Mouse (Mus musculus) inflammation-experienced regulatory T-cells, adult 6 months (primary cell): ENCODE measurements around the gene Ccdc57. TPM values are rescaled to one million over a fixed set of nuclear protein-coding genes. Genes with fewer than 3 reads are reported as not detected.
"Not testable (repeated sequence)": the region's sequence is repeated elsewhere in the genome, so short reads cannot be mapped to it uniquely, and the experiment has no call there.

Experiments used
- ATAC-seq: one replicate; pipeline ENCODE4 v1.8.0; 2017
- polyA plus RNA-seq, 3 experiments: library from polyadenylated mRNA; unstranded; fragments of 100-300 nt; shearing (Covaris generic); gene quantifications; one replicate each; pipeline ENCODE4 v1.2.1; 2017

Gene Ccdc57
- polyA plus RNA-seq, 3 experiments from 2014 or later = 0.35 to 0.45 (median 0.42) TPM

DNA sequence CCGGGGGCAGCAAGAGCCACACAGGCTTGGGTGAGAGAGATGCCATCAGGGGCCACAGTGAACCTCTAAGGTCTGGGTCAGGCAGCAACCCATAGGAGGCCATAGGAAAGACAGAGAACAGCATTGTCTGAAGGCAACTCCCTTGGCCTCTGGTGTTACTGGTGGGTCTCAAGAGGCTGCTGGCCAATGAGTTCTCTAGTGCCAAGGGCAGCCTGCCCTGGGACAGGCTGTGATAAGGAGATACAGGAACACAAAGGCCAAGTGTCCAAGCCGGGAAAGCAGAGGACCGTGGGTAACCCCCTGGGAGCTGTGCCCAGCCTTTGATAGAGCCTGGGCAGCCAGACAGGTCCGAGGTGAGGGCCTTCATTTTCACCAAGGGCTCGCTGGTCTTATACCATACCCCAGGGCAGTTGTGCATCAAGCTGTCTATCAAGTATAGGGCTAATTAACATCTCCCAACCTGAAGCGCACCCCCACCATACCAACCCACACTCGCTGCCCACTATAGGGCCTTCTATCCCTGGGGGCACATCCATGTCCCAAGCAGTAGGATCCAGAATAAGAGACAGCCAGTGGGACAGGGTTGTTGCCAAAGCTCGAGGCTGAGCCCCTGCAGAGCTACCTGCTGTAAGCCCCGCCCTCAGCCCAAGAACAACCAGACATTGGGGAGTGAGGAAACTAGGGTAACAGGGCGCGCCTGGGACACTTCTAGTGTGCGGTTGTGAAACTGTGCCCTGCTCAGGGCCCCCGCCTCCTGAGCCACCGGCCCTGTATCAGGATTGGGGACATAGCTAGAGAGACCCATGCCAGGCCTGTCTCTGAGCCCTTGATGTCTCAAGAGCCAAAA, 111.4 kb downstream of the Ccdc57 start:
- no peak for ATAC-seq

DNA sequence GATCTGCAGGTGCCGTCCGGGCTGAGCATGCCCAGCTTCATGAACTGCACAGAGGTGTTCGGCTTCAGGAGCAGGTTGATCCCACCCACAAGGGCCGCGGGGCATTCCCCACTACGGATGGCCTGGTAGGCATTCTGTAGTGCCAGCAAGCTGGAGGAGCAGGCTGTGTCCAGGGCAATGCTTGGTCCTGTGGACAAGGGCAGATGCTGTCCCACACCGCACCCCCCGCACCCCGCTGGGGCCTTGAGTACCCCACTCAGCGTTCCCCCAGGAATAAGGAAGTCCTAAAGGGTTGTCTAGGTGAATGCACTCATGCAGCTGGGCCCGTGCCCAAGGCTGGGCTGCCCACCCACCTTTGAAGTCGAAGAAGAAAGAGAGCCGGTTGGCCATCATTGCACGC, 112.1 kb downstream of the Ccdc57 start:
- ATAC-seq = no peak

DNA sequence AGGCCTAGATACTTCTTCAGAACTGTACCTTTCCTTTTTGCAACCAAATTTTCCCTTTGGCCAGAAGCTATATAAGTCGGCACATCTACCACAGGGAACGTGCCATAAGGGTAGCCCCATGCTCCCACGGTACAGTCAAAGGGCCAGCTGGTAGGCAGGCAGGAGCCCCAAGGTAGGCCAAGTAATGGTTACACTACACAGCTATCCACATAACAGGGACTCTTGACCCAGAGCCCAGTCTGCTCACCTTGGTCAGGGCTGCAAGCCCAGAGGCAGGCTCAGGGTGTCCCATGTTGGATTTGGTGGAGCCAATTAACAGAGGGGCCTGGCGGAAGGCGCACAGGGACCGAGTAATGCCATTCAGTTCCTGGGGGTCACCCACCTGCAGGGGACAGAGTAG, 113.1 kb downstream of the Ccdc57 start:
- ATAC-seq = no peak

DNA sequence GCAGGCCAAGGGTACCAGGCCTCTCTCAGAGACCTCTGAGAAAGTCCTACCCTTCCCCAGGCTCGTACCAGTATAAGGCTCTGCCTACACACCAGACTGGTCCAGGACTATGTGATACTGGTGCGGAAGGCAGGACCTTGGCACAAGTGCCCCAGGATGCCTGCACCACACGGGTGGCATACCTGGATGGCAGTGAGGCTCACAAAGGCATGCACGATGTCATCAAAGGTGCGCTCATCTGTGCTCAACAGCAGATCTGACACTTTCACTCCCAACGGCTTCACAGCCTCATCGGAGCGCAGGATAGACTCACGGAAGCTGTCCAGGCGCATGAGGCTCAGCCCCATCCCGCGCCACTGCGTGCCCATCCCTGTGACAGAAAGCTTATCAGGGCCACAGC, 114.4 kb downstream of the Ccdc57 start:
- no peak for ATAC-seq

DNA sequence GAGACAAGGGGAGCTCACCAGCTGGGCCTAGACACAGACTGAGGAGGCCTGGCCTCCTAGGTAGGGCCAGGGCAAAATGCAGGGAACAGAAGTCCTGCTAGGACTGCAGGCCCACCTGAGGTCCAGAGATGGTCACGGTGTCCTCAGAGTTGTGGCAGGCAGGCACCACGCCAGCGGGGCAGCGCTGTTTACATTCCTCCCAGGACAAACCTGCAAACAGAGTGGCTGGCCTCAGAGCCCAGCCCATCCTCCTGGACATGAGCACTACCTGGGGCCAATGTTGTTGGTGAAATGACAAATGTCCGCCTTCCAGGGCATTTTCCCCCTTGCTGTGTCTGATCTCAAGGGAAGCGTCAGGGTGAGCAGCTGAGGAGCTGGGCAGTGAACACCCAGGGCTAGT, 115.3 kb downstream of the Ccdc57 start:
- no peak for ATAC-seq

DNA sequence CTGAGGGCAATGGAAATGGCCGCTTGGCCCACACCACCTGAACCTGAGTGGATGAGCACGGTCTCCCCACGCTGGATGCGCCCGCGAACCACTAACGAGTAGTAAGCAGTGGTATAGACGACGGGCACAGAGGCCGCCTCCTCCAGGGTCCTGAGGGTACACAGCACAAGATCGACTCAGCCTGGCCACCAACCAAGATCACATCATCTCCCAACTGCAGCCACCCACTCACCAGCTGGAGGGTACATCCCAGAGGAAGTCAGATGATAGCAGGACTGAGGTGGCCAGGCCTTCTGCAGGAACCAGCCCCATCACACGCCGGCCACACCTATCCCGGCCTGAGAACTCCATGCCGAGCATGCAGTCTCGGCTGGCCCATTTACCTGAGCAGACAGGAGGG, 120.6 kb downstream of the Ccdc57 start:
- no peak for ATAC-seq

DNA sequence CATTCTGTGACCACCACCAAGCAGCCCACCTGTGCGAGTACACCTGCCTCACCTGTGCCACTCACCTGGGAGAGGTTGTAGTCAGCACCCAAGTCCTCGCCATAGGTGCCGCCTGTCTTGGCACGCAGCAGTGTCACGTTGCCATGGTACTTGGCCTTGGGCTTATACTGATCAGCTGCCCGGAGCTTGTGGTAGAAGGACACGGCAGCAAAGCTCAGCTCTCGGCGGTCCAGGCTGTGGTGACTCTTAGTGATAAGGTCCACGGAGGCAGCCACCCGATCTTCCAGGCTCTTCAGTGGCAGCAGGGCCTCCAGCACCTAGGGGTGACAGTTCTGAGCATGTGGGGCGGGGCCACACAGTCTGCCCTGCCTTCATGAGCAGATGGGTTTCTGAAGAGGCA, 124.7 kb downstream of the Ccdc57 start:
- no peak for ATAC-seq

DNA sequence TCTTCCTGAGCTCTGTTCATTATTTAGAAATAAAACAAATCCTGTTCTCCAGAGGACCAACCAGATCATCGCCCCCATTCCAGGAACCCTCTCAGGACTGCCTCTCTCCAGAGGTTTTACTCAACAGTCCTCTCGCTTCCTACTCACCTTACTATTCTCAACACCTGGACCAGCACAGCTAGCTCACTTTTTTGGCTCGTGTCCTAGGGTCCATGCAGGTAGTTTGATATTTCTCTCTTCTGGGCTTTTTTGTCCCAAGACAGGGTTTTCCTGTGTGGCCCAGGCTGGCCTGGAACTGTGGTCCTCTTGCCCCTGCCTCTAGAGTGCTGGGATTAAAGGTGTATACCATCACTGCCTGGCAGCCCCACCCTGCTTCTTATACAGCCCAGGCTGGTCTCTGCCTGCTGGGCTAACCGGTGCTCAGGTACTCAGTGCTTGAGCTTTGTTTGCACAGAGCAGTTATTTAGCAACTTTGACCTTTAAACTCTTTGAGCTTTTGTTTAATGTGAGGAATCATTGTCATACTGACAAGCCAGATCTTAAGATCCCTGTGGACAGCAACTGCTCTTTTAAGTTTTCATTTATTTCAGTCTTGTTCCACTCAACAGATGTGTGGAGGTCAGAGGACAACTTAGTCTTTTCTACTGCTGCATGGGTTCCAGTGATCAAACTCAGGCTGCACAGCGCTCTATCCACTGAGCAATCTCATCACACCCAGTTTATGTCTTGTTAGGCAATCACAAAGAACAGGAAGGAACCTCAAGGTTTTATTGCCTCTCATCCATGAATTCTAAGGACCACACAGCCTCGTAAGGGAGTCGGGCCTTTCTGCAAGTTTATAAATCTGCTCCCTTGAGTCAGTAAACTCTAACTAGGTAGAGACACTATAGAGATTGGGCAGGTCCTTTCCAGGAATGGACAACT, 127.0 kb downstream of the Ccdc57 start:
- no peak for ATAC-seq

DNA sequence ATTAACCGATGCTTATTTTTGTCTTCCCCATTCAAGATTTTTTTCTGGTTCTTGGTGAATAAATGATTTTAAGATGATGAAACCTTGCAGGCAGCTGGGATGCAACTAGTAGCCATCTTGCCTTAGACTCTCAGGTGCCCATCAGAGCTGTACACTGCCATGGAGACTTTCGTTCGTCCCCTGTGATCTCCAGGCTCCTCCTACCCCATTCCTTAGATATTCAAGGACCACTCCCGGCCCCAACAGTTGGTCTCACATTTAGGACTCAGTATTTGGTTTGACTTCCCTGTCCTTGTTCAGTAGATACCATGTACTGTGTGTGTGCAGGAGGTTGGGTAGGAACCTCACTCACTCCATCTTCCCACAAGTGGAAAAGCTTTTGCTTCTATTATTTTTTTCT, 127.9 kb downstream of the Ccdc57 start:
- ATAC-seq = no peak

DNA sequence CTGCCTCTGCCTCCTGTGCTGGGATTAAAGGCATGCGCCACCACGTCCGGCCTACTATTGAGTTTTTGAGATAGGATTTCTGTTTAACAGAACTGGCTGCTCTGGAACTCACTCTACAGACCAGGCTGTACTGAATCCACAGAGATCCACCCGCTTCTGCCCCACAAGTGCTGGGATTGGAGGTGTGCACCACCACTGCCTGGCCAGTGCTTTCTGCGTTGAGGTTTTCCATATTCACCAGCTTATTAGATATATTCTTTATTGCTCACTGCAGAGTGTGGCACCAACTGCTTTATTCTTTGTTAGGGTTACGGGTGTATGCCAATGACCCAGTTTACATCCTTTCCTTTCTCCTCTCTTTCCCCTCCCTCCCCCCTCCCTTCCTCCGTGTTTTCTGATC, 128.4 kb downstream of the Ccdc57 start:
- ATAC-seq = no peak

DNA sequence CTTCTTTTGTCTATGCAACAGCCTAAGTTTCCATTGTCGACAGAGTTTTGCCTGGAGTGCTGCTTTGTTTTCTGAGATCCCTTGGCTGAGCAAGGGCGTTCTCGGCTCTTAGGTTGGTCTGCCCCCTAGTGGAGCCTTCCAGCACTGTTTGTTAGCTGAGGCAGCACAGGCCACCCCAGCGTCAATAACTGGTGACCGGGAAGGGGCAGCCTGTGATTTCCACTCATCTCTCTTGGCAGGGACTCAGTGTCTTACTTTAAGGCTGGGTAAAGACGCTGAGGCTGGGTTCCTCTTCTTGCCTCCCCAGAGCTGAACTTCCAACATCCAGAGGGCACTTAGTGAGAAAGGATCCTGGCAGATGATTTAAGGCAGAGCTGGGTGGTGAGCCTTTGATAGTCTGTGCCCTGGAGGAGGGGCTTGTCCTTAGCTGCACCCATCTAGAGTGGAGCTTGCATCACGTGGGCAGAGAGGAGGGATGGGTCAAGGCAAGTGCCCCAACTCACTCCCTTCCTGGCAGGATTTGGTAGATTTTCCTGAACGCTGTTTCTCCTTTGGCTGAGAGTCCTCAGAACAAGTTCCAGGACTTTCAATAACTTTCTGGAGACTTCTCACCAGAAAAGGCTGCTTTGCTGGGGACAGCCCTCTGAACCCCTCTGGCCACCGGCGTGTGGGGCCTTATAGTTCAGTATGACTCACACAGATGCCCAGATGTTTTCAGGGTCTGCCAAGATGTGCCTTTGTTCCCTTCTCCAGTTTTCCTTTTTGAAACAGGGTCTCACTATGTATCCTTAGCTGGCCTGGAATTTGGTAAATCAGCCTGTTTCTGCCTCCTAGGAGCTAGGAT, 132.4 kb downstream of the Ccdc57 start:
- peak; percentile 60 for ATAC-seq

DNA sequence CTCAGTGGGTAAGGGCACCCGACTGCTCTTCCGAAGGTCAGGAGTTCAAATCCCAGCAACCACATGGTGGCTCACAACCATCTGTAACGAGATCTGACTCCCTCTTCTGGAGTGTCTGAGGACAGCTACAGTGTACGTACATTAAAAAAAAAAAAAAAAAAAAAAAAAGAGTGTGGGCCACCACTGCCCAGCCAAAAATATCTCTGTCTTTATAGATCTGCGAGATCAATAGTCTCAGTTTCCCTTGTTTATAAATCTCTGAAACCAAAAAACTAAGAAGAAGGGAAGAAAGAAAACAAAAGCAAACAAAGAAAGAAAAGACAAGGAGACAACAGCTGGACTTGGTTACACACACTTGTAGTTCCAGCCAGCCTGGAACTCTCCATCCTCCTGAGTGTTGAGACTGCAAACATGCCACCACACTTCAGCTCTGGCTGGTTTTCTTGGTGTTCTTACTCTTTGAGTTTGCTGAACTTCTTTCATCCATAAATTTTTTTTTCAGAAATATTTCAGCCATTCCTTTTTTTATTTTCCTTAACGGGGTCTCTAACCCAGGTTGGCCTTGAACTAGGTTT, 133.3 kb downstream of the Ccdc57 start:
- ATAC-seq = no peak

DNA sequence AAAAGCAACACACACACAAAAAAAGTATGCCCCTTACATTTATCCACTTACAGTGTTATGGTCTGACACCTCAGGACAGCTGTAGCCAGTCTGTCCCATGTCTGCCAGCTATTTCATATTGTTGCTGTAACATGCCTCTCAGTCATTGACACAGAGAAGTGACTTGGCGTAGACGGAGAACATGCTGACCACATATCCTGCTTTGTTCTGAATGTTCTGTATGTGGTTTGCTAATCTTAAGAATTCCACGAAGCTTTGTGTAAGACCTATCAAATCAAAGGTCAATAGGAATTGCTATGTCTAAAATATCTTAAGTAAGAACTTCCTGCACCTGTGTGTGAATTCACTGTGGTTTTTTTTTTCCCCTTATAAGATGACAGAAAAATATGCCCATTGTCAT, 134.4 kb downstream of the Ccdc57 start:
- no peak for ATAC-seq

DNA sequence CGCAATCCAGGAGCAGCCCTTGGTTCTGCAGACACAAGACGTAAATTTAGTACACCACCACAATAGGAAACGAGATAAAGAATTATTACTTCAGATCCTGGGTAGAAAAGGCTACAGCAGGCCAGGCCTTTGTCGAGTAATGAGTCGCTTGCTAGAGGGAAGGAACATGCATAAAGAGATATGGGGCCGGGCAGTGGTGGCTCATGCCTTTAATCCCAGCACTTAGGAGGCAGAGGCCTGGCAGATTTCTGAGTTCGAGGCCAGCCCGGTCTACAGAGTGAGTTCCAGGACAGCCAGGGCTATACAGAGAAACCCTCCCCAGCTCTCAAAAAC, 136.1 kb downstream of the Ccdc57 start:
- no peak for ATAC-seq

DNA sequence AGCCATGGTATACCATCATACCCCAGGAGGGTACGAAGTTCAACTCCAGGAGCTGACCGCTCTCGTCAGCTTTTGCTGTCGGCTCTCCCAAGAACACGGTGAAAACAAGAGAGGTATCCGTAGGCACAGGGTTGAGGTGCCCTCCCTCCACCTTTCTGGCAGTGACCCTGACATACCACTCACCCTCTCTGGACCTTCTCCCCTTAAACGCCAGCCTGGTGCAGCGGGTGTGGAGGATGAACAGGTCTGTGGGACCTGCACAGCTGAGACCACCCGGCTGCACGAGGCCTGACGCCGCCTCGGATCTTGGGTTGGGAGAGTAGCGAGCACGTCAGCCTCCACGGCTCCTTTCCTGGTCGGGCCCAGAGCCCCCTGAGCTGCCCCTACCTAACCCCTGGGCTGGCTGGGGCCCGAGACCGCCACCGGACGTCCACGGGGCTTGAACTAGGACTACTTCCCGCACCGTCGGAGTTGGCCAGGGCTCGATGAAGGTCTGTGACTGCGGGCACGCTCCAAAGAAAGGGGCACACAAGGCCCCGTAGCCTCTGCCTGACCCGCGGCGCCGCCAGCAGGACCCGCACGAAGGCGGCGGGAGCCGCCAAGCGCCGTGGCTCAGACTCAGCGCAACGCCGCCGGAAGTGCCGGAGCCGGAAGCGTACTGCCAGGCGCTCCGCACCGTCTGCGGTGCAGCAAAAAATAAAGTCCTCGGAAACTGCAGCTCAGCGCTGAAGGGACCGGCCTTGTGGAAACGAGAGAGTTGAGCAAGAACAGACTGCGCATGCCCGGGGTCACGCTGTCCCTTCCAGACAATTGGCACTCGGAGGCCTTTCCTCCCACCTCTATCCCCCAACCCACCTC, 136.7 kb downstream of the Ccdc57 start, which contains the start of gene Dus1l:
TSS of gene Dus1l (minus strand) at position 648 of the 858 bp plus-strand sequence.
- peak; percentile 87 for ATAC-seq

DNA sequence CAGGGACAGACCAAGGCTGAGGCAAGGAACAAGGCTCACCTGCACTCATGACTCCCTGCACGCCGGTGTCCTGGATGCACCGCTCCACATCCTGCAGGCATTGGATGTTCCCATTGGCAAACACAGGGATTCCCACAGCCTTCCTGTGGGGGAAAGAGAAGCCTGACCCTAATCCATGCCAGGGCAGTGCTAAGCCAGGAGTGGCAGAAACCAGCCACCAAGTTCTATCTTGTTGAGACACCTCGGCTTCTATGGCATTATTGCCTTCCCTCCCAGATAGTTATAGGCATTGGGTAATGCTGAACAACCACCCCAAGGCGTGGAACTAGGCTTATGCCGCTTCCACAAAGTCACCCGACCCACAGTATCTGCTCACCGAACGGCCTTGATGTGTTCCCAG, 140.0 kb downstream of the Ccdc57 start:
- no peak for ATAC-seq

DNA sequence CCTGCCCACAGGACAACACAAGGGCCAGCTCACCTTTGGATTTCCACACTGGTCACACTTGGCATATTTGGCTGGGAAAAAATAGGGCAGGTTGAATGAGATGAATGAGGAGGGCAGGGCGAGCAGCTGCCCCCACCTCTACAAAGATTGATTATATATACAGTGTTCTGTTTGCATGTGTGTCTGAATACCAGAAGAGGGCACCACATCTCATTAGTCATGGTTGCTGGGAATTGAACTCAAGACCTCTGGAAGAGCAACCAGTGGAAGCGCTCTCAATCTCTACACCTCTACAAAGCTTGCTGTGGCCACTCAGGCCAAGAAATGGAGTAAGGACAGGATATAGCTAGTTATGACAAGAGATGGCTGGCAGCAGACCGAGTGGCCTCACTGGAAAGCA, 142.9 kb downstream of the Ccdc57 start:
- ATAC-seq = no peak

DNA sequence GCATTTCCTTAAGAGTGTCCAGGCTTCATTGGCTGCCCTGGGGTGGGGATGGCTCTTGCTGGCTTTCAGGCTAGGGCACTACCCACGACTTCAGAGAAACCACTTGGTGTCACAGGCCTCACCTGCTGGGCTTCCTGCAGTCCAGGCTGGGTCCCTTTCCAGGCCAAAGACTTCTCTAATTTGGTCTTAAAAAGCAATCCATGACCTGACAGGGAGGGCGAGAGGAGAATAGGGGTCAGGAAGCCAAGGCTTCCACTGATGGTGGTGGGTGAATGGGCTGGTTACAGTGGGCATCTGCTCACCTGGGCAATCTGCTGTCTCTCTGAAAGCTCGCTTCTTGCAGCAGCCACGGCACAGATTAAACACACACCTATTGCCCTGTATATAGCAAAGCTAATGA, 143.3 kb downstream of the Ccdc57 start:
- ATAC-seq = no peak

DNA sequence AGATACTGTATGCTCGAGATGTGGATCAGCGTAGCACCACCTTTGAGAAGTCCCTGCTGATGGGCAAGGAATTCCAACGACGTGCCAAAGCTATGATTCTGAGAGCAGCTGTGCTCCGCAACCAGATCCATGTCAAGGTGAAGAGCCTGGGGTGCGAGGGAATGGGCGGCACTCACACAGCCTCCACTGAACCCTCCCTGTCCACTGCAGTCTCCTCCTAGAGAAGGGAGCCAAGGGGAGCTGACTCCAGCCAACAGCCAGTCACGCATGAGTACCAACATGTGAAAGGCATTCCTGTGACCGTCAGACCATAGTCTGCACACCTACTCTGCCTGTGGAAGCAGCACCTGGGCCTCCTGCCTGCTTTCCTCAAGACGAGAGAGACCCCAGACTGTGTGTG, 144.2 kb downstream of the Ccdc57 start:
- ATAC-seq = not testable (repeated sequence)

DNA sequence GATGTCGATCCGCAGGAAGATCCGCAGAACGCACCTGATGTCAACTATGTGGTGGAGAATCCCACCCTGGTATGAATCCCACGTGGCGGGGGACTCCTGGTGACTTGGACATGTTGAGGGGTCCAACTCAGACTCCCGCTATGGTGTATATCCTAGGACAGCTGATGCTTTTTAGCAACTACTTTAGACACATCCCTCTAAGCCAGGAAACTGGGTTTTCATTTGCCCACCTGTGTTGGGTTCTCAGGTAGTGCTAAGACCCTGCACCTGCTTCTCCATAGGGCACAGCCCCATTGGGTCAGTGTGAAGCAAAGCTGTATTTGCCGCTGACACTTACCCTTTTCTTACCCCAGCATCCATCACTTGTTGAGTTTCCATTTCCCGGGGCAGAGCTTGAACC, 147.5 kb downstream of the Ccdc57 start:
- ATAC-seq = no peak

DNA sequence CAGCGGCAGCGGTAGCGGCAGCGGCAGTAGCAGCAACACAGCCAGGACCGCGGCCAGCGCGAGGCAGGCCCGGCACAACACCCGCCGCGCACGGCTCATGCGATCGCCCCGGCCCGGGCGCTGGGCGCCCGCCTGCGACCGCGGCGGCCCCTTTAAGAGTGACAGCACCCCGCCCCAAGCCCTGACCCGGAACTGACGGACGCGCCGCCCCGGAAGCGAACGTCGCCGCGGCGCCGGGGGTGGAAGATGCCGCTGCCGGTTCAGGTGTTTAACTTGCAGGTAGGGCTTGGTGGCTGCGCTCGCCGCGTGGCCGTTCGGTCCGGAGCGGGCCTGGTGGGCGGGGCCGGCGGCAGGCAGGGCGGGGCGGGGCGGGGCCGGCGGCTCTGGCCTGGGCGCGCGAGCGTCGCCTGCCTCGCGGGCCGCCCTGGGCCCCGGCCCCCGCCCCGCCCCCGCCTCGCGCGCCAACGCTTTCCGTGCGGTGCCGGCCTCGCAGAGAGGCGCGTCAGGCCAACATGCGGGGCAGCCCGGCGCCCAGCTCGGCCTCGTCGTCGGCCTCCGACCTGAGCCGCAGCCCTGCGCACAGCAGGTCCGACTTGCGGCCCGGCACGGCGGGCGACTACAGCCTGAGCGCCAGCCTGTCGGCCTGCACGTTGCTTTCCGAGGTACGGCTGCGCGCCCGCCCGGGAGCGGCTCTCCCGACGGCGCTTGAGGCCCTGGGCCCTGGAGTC, 148.4 kb downstream of the Ccdc57 start, which contains the start of the genes Rfng and Gps1:
TSS of gene Rfng (minus strand) at position 144 of the 728 bp plus-strand sequence.
TSS of gene Gps1 (plus strand) at position 209 of the 728 bp plus-strand sequence.
- peak; percentile 92 for ATAC-seq
